Mouse (Mus musculus) intestine, embryonic 16.5 days (tissue): ENCODE data around the gene Crtac1. TPM values are rescaled to one million over a fixed set of nuclear protein-coding genes. Genes with fewer than 3 reads are reported as not detected.

ENCODE experiments used
- ATAC-seq: fragments of 200-750 bp; cut with Nextera tagmentation; 2 replicates; pipeline ENCODE4 v1.8.0; 2017; ENCODE audit warnings: moderate TSS enrichment, moderate library complexity
- H3K27ac ChIP-seq: fragments of 300-500 bp; sonication (generic); 2 replicates; pipeline ENCODE4 v1.5.1; 2014; ENCODE audit warnings: mild to moderate bottlenecking, low read length
- H3K27me3 ChIP-seq: fragments of 300-500 bp; sonication (generic); replicated peaks from 2 replicates; pipeline ENCODE4 v1.6.1; 2014; ENCODE audit warnings: low read length, control low read depth, mixed read lengths; ENCODE audit not compliant: control insufficient read depth, insufficient read depth
- H3K36me3 ChIP-seq: fragments of 300-500 bp; sonication (generic); 2 replicates; pipeline ENCODE4 v1.6.1; 2014; ENCODE audit warnings: low read length, control low read depth; ENCODE audit not compliant: control insufficient read depth, insufficient read depth
- H3K4me1 ChIP-seq: fragments of 300-500 bp; sonication (generic); 2 replicates; pipeline ENCODE4 v1.6.1; 2014; ENCODE audit warnings: low read length, control low read depth, mixed read lengths; ENCODE audit not compliant: control insufficient read depth, insufficient read depth
- H3K4me2 ChIP-seq: fragments of 300-500 bp; sonication (generic); 2 replicates; pipeline ENCODE4 v1.6.1; 2014; ENCODE audit warnings: low read depth, low read length, control low read depth
- H3K4me3 ChIP-seq: fragments of 300-500 bp; sonication (generic); 2 replicates; pipeline ENCODE4 v1.5.1; 2014; ENCODE audit warnings: mild to moderate bottlenecking, low read length
- H3K9ac ChIP-seq: fragments of 300-500 bp; sonication (generic); 2 replicates; pipeline ENCODE4 v1.6.1; 2014; ENCODE audit warnings: low read depth, low read length
- H3K9me3 ChIP-seq: fragments of 300-500 bp; sonication (generic); 2 replicates; pipeline ENCODE4 v1.6.1; 2016; ENCODE audit warnings: low read length, control low read depth; ENCODE audit not compliant: control insufficient read depth
- WGBS: fragments of 180-500 bp; shearing (Covaris S2); extraction: QIAGEN DNeasy Blood & Tissue Kit; methylation state at CpG from one replicate; pipeline ENCODE4 v1.1.7; 2014; 5-methylcytosine and 5-hydroxymethylcytosine counted together
- polyA plus RNA-seq: library from polyadenylated mRNA; unstranded; fragments of >200 nt; fragmentation: Nextera tagmentation; extraction: Ambion mirVana; gene quantifications from 2 replicates; pipeline ENCODE4 v1.2.1, GENCODE M21; 2015

The Crtac1 gene
- polyA plus RNA-seq, 1 experiment from 2014 or later = 5.6 TPM

GRCm38 (mm10) chr19:42308931-42309330 lies 122.7 kb downstream of the Crtac1 start:
- Histone ChIP-seq H3K36me3 (no peaks in the 10 kb centered on the region), H3K4me1 (peaks cover 7% of the 10 kb centered on the region; the same call in 1 of the 2 replicates), H3K27me3 (no peaks in the 10 kb centered on the region), H3K9me3 (no peaks in the 10 kb centered on the region), H3K4me2 (no peak overlapping the region), H3K9ac (no peak overlapping the region), H3K27ac (no peak overlapping the region), H3K4me3 (no peak overlapping the region)
- WGBS = 81% methylated on average over 12 of the region's 12 CpGs
- no peak for ATAC-seq

GRCm38 (mm10) chr19:42307019-42307418 lies 124.6 kb downstream of the Crtac1 start:
- Histone ChIP-seq H3K4me3 (no peak overlapping the region), H3K9me3 (no peaks in the 10 kb centered on the region), H3K9ac (no peak overlapping the region), H3K4me1 (peaks cover 7% of the 10 kb centered on the region; the same call in 1 of the 2 replicates), H3K27me3 (no peaks in the 10 kb centered on the region), H3K4me2 (no peak overlapping the region), H3K27ac (no peak overlapping the region), H3K36me3 (no peaks in the 10 kb centered on the region)
- WGBS = 8% methylated on average over 8 of the region's 8 CpGs
- ATAC-seq = peak; percentile 36; the same call in 1 of the 2 replicates

GRCm38 (mm10) chr19:42306202-42306601 lies 125.4 kb downstream of the Crtac1 start:
- H3K27ac ChIP-seq = no peak overlapping the region
- no peak for ATAC-seq
- no peak overlapping the region for H3K4me2 ChIP-seq
- H3K27me3 ChIP-seq = no peaks in the 10 kb centered on the region
- no peaks in the 10 kb centered on the region for H3K36me3 ChIP-seq
- H3K9me3 ChIP-seq = no peaks in the 10 kb centered on the region
- no peak overlapping the region for H3K9ac ChIP-seq
- WGBS = 40% methylated on average over 7 of the region's 7 CpGs
- H3K4me3 ChIP-seq = no peak overlapping the region
- H3K4me1 ChIP-seq = peaks cover 7% of the 10 kb centered on the region; the same call in 1 of the 2 replicates

- no peaks in the 10 kb centered on the region for H3K9me3 ChIP-seq
- H3K4me1 ChIP-seq = peaks cover 7% of the 10 kb centered on the region; the same call in 1 of the 2 replicates
- H3K27ac ChIP-seq = no peak overlapping the region
- H3K4me2 ChIP-seq = no peak overlapping the region
- H3K4me3 ChIP-seq = no peak overlapping the region
- 61% methylated on average over 8 of the region's 8 CpGs for WGBS
- no peak for ATAC-seq
- H3K27me3 ChIP-seq = no peaks in the 10 kb centered on the region
- H3K36me3 ChIP-seq = no peaks in the 10 kb centered on the region
- H3K9ac ChIP-seq = no peak overlapping the region
These were observed 125.8 kb downstream of the Crtac1 start for GRCm38 (mm10) chr19:42305746-42306145.

GRCm38 (mm10) chr19:42304506-42304905 lies 127.1 kb downstream of the Crtac1 start:
- H3K4me2 ChIP-seq = no peak overlapping the region
- WGBS = 81% methylated on average over 13 of the region's 13 CpGs
- peaks cover 7% of the 10 kb centered on the region; the same call in 1 of the 2 replicates for H3K4me1 ChIP-seq
- no peak overlapping the region for H3K27ac ChIP-seq
- ATAC-seq = no peak
- H3K9ac ChIP-seq = no peak overlapping the region
- H3K4me3 ChIP-seq = no peak overlapping the region
- H3K36me3 ChIP-seq = no peaks in the 10 kb centered on the region
- no peaks in the 10 kb centered on the region for H3K27me3 ChIP-seq
- no peaks in the 10 kb centered on the region for H3K9me3 ChIP-seq

GRCm38 (mm10) chr19:42303210-42303813 lies 128.3 kb downstream of the Crtac1 start:
- H3K9ac ChIP-seq = no peak overlapping the region
- 64% methylated on average over 12 of the region's 12 CpGs for WGBS
- H3K36me3 ChIP-seq = no peaks in the 10 kb centered on the region
- no peaks in the 10 kb centered on the region for H3K9me3 ChIP-seq
- no peak for ATAC-seq
- H3K4me1 ChIP-seq = peaks cover 7% of the 10 kb centered on the region; the same call in 1 of the 2 replicates
- H3K4me3 ChIP-seq = no peak overlapping the region
- no peak overlapping the region for H3K27ac ChIP-seq
- no peak overlapping the region for H3K4me2 ChIP-seq
- H3K27me3 ChIP-seq = no peaks in the 10 kb centered on the region

GRCm38 (mm10) chr19:42293216-42293615 lies 138.4 kb downstream of the Crtac1 start:
- WGBS = 76% methylated on average over 6 of the region's 6 CpGs
- no peak for ATAC-seq
- Histone ChIP-seq H3K27me3 (no peaks in the 10 kb centered on the region), H3K9ac (no peak overlapping the region), H3K36me3 (no peaks in the 10 kb centered on the region), H3K4me3 (no peak overlapping the region), H3K27ac (no peak overlapping the region), H3K4me1 (no peaks in the 10 kb centered on the region), H3K9me3 (no peaks in the 10 kb centered on the region), H3K4me2 (no peak overlapping the region)

GRCm38 (mm10) chr19:42292106-42292505 lies 139.5 kb downstream of the Crtac1 start:
- no peak for ATAC-seq
- Histone ChIP-seq H3K9me3 (no peaks in the 10 kb centered on the region), H3K9ac (no peak overlapping the region), H3K4me1 (no peaks in the 10 kb centered on the region), H3K4me3 (no peak overlapping the region), H3K36me3 (no peaks in the 10 kb centered on the region), H3K27me3 (no peaks in the 10 kb centered on the region), H3K27ac (no peak overlapping the region), H3K4me2 (no peak overlapping the region)
- WGBS = 64% methylated on average over 8 of the region's 8 CpGs

GRCm38 (mm10) chr19:42290954-42291661 lies 140.5 kb downstream of the Crtac1 start:
- H3K9me3 ChIP-seq = no peaks in the 10 kb centered on the region
- no peak overlapping the region for H3K4me2 ChIP-seq
- no peak for ATAC-seq
- no peaks in the 10 kb centered on the region for H3K27me3 ChIP-seq
- H3K27ac ChIP-seq = no peak overlapping the region
- 41% methylated on average over 7 of the region's 7 CpGs for WGBS
- H3K36me3 ChIP-seq = no peaks in the 10 kb centered on the region
- no peak overlapping the region for H3K4me3 ChIP-seq
- no peak overlapping the region for H3K9ac ChIP-seq
- no peaks in the 10 kb centered on the region for H3K4me1 ChIP-seq
